Comparison of ENCODE assay signal across 13 mouse cellular contexts in the genomic region with DNA sequence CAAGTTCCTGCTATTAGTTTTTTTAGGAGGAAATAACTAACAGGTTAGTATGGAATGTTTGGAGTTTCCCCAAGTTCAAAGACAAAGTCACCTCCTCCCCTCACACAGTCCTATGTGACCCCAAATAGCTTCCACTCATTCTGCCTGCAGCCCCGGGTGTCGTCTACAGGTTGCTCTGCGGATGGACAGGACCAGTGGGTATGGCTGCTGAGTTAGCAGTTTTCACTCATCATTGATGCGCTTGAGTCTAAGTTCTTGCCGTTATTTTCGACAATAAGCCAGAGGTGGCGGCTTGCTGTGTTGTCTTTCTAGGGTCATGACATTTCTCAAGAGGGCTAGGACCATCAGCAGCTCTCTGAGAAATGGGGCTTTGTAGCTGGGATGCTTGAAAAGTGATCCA. TPM values are rescaled to one million over a fixed set of nuclear protein-coding genes. Genes with fewer than 3 reads are reported as not detected.
A peak's percentile ranks its signal among the peaks of the same experiment; 100 is the strongest.
DNase-seq lines count a peak whose midpoint lies in the region; ATAC-seq and TF ChIP-seq lines count a peak whose summit lies in the region.
"Had no signal": no experiment of that assay in that cellular context is flagged by ENCODE, and none has a peak within 500 bp of the region (broad histone marks: within the 10 kb centered on the region; RNA-seq: fewer than 3 reads in every experiment).

No protein-coding gene starts in this region.

- peaks cover 6% of the 10 kb centered on the region for H3K36me3 ChIP-seq in megakaryocyte, embryonic 14.5 days (replicated peaks; ENCODE audit: low read length)
- no peaks in the 10 kb centered on the region for H3K36me3 ChIP-seq in hindbrain, embryonic 15.5 days
- no peaks in the 10 kb centered on the region for H3K36me3 ChIP-seq in stomach, postnatal 0 days (ENCODE audit: control insufficient read depth, insufficient read depth, low read length)
- no peaks in the 10 kb centered on the region for H3K36me3 ChIP-seq in heart, adult 2 months (ENCODE audit: control insufficient read depth, insufficient read depth, low read length)
- H3K36me3 ChIP-seq: embryonic facial prominence, embryonic 13.5 days had no signal

- H3K4me3 ChIP-seq in megakaryocyte, embryonic 14.5 days (replicated peaks) = peak overlapping the region; percentile 91
- H3K4me3 ChIP-seq in hindbrain, embryonic 15.5 days = peak overlapping the region; percentile 8
- H3K4me3 ChIP-seq in stomach, postnatal 0 days (ENCODE audit: low read depth, low read length) = no peak overlapping the region
- no peak overlapping the region for H3K4me3 ChIP-seq in heart, adult 2 months

- no peak for TF ChIP-seq POLR2A in heart, adult 2 months (IDR thresholded peaks at IDR 0.05; ENCODE audit: insufficient read depth, low read depth, low read length)

- WGBS in hindbrain, embryonic 15.5 days = 72% methylated on average over 7 of the region's 7 CpGs
- WGBS in stomach, postnatal 0 days = 85% methylated on average over 7 of the region's 7 CpGs
- 80% methylated on average over 7 of the region's 7 CpGs for WGBS in heart, adult 2 months

- H3K27ac ChIP-seq in hindbrain, embryonic 15.5 days (replicated peaks) = no peak overlapping the region
- no peak overlapping the region for H3K27ac ChIP-seq in stomach, postnatal 0 days (replicated peaks)
- H3K27ac ChIP-seq in heart, adult 2 months = no peak overlapping the region; the same call in none of the 2 replicates

- ATAC-seq in megakaryocyte, adult 5-6 weeks (ENCODE audit: poor library complexity, severe bottlenecking) = no peak
- ATAC-seq in hindbrain, embryonic 15.5 days (ENCODE audit: low FRiP score, low read depth) = no peak
- no peak for ATAC-seq in stomach, postnatal 0 days (ENCODE audit: low FRiP score, low TSS enrichment)

- intact Hi-C loops in heart, adult 2 months (cut with DNase I) = no loop called here

- peaks cover 52% of the 10 kb centered on the region for H3K4me1 ChIP-seq in megakaryocyte, embryonic 14.5 days
- peaks cover 47% of the 10 kb centered on the region for H3K4me1 ChIP-seq in hindbrain, embryonic 15.5 days (replicated peaks)
- H3K4me1 ChIP-seq in stomach, postnatal 0 days (replicated peaks; ENCODE audit: control insufficient read depth, insufficient read depth) = 0 out of 2 replicates have a peak, but pooled peaks cover 2% of the 10 kb centered on the region
- peaks cover 3% of the 10 kb centered on the region for H3K4me1 ChIP-seq in heart, adult 2 months (ENCODE audit: control insufficient read depth, insufficient read depth, low read length)

- no peak overlapping the region for H3K9ac ChIP-seq in hindbrain, embryonic 15.5 days
- H3K9ac ChIP-seq in stomach, postnatal 0 days (ENCODE audit: low read length) = no peak overlapping the region
- no peak overlapping the region for H3K9ac ChIP-seq in heart, adult 2 months (ENCODE audit: low read depth, low read length)
- H3K9ac ChIP-seq: embryonic facial prominence, embryonic 13.5 days; lung, embryonic 14.5 days had no signal

- H3K9me3 ChIP-seq in megakaryocyte, embryonic 14.5 days = peaks cover 13% of the 10 kb centered on the region
- H3K9me3 ChIP-seq in hindbrain, embryonic 15.5 days = no peaks in the 10 kb centered on the region
- H3K9me3 ChIP-seq in stomach, postnatal 0 days (ENCODE audit: control insufficient read depth, low read length) = no peaks in the 10 kb centered on the region
- H3K9me3 ChIP-seq: embryonic facial prominence, embryonic 13.5 days had no signal

- peak; percentile 14 for DNase-seq in adrenal gland, adult 2 months
- DNase-seq in adrenal gland, postnatal 4 days (ENCODE audit: low spot score in 2 of 2) = no peak
- DNase-seq in stomach, postnatal 0 days (ENCODE audit: low spot score) = no peak
- no peak for DNase-seq in heart, adult 2 months
- DNase-seq in Muller cell, postnatal 12 days (ENCODE audit: inconsistent ontology term) = no peak
- DNase-seq: cerebellum, adult 9-10 months; heart, postnatal 14 days; kidney, postnatal 14 days; lung, embryonic 14.5 days had no signal

- H3K79me2 ChIP-seq in heart, adult 2 months (replicated peaks; ENCODE audit: control insufficient read depth, insufficient read depth, low read length) = no peaks in the 10 kb centered on the region

- H3K4me2 ChIP-seq in hindbrain, embryonic 15.5 days = peak overlapping the region; percentile 36
- 0 out of 2 replicates have a peak overlapping the region, but pooled peaks have one; percentile 68 for H3K4me2 ChIP-seq in stomach, postnatal 0 days (replicated peaks; ENCODE audit: low read depth)

- no peak for TF ChIP-seq EP300 in stomach, postnatal 0 days (optimal IDR thresholded peaks at IDR 0.05)
- no peak for TF ChIP-seq EP300 in heart, adult 2 months (IDR thresholded peaks at IDR 0.05; ENCODE audit: insufficient read depth, low read depth, low read length)

- peaks cover 3% of the 10 kb centered on the region for H3K27me3 ChIP-seq in megakaryocyte, embryonic 14.5 days (replicated peaks)
- H3K27me3 ChIP-seq in hindbrain, embryonic 15.5 days = no peaks in the 10 kb centered on the region
- H3K27me3 ChIP-seq in stomach, postnatal 0 days (ENCODE audit: control insufficient read depth, insufficient read depth, low read length) = no peaks in the 10 kb centered on the region
- no peaks in the 10 kb centered on the region for H3K27me3 ChIP-seq in heart, adult 2 months (ENCODE audit: control insufficient read depth, insufficient read depth, low read length)
- H3K27me3 ChIP-seq: embryonic facial prominence, embryonic 13.5 days had no signal

- no peak for TF ChIP-seq CTCF in stomach, postnatal 0 days (IDR thresholded peaks at IDR 0.05; ENCODE audit: low read depth)
- no peak for TF ChIP-seq CTCF in heart, adult 2 months (IDR thresholded peaks at IDR 0.05)

RNA-seq across cellular contexts. Expression of gene Scml4, which starts 1.3 kb away (rescaled TPM):
- total RNA-seq in adrenal gland, adult 2 months (2021) = 1 to 10 TPM; 1.5 to 4.2 TPM
- 3.8 and 3.9 TPM in 2 replicates for polyA plus RNA-seq in adrenal gland, adult 2 months (2012; rRNA removed)
- 1 to 10 TPM; 6.1 to 6.4 TPM for total RNA-seq in adrenal gland, postnatal 4 days (2021)
- polyA plus RNA-seq in megakaryocyte, embryonic 14.5 days (2012; ENCODE audit: insufficient read depth, low replicate concordance) = not detected in 2 replicates
- total RNA-seq in megakaryocyte, adult 5-6 weeks (2015) = 0.42 and 0.64 TPM in 2 replicates
- total RNA-seq in megakaryocyte, adult 5-6 weeks (2017) = 0.41 and 0.48 TPM in 2 replicates
- polyA plus RNA-seq in hindbrain, embryonic 15.5 days (2015; fragmentation: Nextera tagmentation; extraction: Ambion mirVana) = 10.6 and 13.2 TPM in 2 replicates
- polyA plus RNA-seq in stomach, postnatal 0 days (2015; fragmentation: Nextera tagmentation; extraction: Ambion mirVana) = 5.1 and 5.4 TPM in 2 replicates
- 1 to 10 TPM in 1 of 2 experiments, under 1 TPM in 1; 0.84 to 1.3 TPM for total RNA-seq in heart, adult 2 months (2021)
- polyA plus RNA-seq in heart, adult 2 months (2012; rRNA removed) = 1.3 and 2.1 TPM in 2 replicates

Comparison
In these comparisons a context has a peak if more than half of its experiments do, and no peak if none do; other contexts are left out.
1. H3K4me3 ChIP-seq: peak in megakaryocyte, embryonic 14.5 days (single experiment) and hindbrain, embryonic 15.5 days (single experiment); none in stomach, postnatal 0 days (single experiment) and heart, adult 2 months (single experiment).